In the genomic region with DNA sequence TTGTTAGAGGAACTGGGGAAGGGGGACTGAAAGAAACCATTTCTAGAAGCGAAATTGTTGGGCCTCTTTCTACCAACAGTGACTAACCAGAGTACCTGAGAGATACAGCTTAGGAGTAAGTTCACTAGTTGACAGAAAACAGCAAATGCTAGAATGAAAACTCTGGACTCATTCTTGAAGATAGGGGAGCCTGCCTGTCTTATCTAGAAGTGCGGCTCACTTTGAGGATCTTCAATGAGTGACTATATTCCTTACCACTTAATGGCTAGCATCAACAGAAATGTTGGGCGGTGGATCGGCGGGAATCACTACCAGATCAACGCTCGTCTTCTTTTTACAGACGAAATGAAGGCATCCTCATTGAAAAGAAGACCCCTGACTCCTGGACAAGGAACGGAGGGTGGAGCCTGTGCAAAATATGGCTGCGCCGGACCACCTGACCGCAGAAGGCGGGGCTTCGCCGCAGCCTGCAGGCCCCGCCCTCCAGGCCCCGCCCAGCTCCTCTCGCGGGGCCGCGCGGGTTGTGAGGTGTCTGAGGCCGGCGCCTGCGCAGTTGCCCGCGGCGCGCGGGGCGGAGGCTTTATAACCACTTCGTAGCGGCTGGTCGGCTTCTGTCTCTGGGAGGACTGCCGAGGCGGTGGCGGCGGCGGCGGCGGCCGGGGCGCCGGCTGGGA, we compare ENCODE assay signal across 7 mouse cellular contexts. TPM values are rescaled to one million over a fixed set of nuclear protein-coding genes. Genes with fewer than 3 reads are reported as not detected.
DNase-seq lines count a peak whose midpoint lies in the region; ATAC-seq lines count a peak whose summit lies in the region.

No protein-coding gene starts in this region.

- intact Hi-C loops in left cerebral cortex, postnatal 25 days (cut with DNase I) = no loop called here

- ATAC-seq in intestine, embryonic 15.5 days = peak; percentile 97

- peak overlapping the region; percentile 86 for H3K4me3 ChIP-seq in intestine, embryonic 15.5 days (replicated peaks)
- peak overlapping the region; percentile 72 for H3K4me3 ChIP-seq in midbrain, embryonic 10.5 days

- DNase-seq in adrenal gland, adult (ENCODE audit: inconsistent age in 2 of 2, low spot score in 1 of 2) = peak; percentile 97 to 98
- DNase-seq in embryo, embryonic 10.5 days (ENCODE audit: low spot score) = peak; percentile 97
- peak; percentile 96 for DNase-seq in gastrocnemius, postnatal 25 days
- peak; percentile 97 for DNase-seq in left cerebral cortex, postnatal 25 days (ENCODE audit: low spot score in 2 of 2)
- DNase-seq in midbrain, embryonic 10.5 days (ENCODE audit: low spot score) = peak; percentile 96
- peak; percentile 98 for DNase-seq in right cerebral cortex, postnatal 4 days

- no peaks in the 10 kb centered on the region for H3K36me3 ChIP-seq in intestine, embryonic 15.5 days
- no peaks in the 10 kb centered on the region for H3K36me3 ChIP-seq in midbrain, embryonic 10.5 days

- 3% methylated on average over 42 of the region's 44 CpGs for WGBS in intestine, embryonic 15.5 days
- WGBS in midbrain, embryonic 10.5 days = 5% methylated on average over 44 of the region's 44 CpGs

- peak overlapping the region; percentile 92 for H3K9ac ChIP-seq in intestine, embryonic 15.5 days

- H3K27ac ChIP-seq in intestine, embryonic 15.5 days = peak overlapping the region; percentile 88
- H3K27ac ChIP-seq in midbrain, embryonic 10.5 days (replicated peaks) = peak overlapping the region; percentile 91

- no peaks in the 10 kb centered on the region for H3K27me3 ChIP-seq in intestine, embryonic 15.5 days (replicated peaks)
- peaks cover 13% of the 10 kb centered on the region for H3K27me3 ChIP-seq in midbrain, embryonic 10.5 days (ENCODE audit: low read depth, poor library complexity, severe bottlenecking)

- peak overlapping the region; percentile 99 for H3K4me2 ChIP-seq in intestine, embryonic 15.5 days (replicated peaks)

- peaks cover 13% of the 10 kb centered on the region for H3K4me1 ChIP-seq in intestine, embryonic 15.5 days (replicated peaks)
- peaks cover 30% of the 10 kb centered on the region for H3K4me1 ChIP-seq in midbrain, embryonic 10.5 days

- H3K9me3 ChIP-seq in intestine, embryonic 15.5 days = no peaks in the 10 kb centered on the region
- H3K9me3 ChIP-seq in midbrain, embryonic 10.5 days (replicated peaks) = no peaks in the 10 kb centered on the region

RNA-seq across cellular contexts. Expression of gene Rnf19b, which starts 0.4 kb away (rescaled TPM):
- total RNA-seq in gastrocnemius, postnatal 25 days (2021) = 10 to 100 TPM; 17.8 to 20.2 TPM
- polyA plus RNA-seq in intestine, embryonic 15.5 days (2015; fragmentation: Nextera tagmentation; extraction: Ambion mirVana) = 6.7 and 7.0 TPM in 2 replicates
- 10 to 100 TPM; 58.7 TPM for total RNA-seq in left cerebral cortex, postnatal 25 days (2021)
- polyA plus RNA-seq in midbrain, embryonic 10.5 days (2016; fragmentation: Nextera tagmentation; extraction: Ambion mirVana) = 7.1 and 9.0 TPM in 2 replicates

RNA-seq across cellular contexts. Expression of gene Tmem54, which starts 47.7 kb away (rescaled TPM):
- not detected for total RNA-seq in gastrocnemius, postnatal 25 days (2021)
- polyA plus RNA-seq in intestine, embryonic 15.5 days (2015; fragmentation: Nextera tagmentation; extraction: Ambion mirVana) = 90.0 and 106 TPM in 2 replicates
- total RNA-seq in left cerebral cortex, postnatal 25 days (2021) = not detected
- polyA plus RNA-seq in midbrain, embryonic 10.5 days (2016; fragmentation: Nextera tagmentation; extraction: Ambion mirVana) = 1.0 and 2.1 TPM in 2 replicates

Comparison
In these comparisons a context has a peak if more than half of its experiments do, and no peak if none do; other contexts are left out.
1. Peak in every context shown above with its lines: DNase-seq, ATAC-seq, H3K4me3 ChIP-seq and H3K27ac ChIP-seq.